Mouse (Mus musculus) urinary bladder, postnatal 25 days (tissue): ENCODE measurements around the gene Gucy2c.

Experiments
- DNase-seq: peaks from one replicate; pipeline ENCODE4 v3.0.0; 2022; ENCODE audit warnings: low spot score

The Gucy2c gene

GRCm38 (mm10) chr6:136660831-136661705 is 120.5 kb downstream of the Gucy2c start:
- no peak for DNase-seq

DNA sequence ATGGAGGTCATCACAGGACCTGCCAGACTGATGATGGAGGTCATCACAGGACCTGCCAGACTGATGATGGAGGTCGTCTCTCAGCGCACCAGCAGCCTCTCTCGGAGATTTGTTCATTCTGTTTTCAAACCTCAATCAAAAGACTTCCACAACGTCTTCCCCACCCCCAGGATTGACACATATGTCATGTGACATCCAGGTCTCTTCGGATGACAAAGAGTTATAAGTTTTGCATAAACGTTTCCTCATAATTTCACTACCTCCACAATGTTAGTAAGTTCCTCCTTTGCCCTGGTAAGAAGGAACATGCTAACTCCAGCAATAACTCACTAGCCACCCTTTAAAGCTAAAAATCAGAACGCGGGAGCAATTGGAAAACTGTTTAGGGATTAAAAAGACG is 122.3 kb downstream of the Gucy2c start:
- DNase-seq, result no peak

- DNase-seq, result no peak
These were observed 123.3 kb downstream of the Gucy2c start for GRCm38 (mm10) chr6:136658303-136658702.

DNA sequence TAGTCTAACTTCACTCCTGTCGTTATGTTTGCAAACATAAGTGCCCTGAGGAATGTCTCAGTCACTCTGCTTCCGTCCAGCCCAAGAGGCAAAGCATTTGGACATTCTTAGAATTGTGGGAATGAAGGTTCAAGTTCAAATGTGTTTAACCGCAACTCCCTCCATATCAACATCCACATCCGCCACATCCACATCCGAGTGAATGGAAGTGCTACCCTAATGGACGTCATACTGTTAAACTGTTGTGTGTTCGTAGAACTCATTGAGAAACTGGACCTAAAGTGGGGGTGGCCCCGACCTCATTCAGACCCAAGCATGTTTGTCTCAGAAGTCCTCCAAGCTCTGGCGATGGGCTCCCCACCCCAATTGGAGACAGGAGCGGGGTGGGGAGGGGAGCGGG is 125.8 kb downstream of the Gucy2c start:
- DNase-seq, result no peak

DNA sequence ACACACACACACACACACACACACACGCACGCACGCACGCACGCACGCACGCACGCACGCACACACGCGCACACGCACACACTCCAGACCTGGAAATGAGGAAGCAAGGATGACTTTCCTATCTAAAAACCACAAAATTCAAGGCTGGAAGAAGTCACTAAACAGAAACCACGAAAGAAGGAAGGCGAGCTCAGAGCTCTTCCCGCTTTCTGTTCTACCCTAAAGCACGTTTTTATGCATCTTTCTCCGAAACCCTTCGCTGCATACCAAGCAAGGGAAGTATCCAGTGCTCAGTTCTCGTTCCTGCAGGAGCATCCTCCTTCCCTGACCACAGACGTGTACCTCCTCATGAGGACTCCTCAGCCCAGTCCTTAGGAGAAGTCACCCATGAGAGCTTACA is 127.1 kb downstream of the Gucy2c start:
- DNase-seq, result no peak

GRCm38 (mm10) chr6:136653331-136653730 is 128.2 kb downstream of the Gucy2c start:
- no peak for DNase-seq

DNA sequence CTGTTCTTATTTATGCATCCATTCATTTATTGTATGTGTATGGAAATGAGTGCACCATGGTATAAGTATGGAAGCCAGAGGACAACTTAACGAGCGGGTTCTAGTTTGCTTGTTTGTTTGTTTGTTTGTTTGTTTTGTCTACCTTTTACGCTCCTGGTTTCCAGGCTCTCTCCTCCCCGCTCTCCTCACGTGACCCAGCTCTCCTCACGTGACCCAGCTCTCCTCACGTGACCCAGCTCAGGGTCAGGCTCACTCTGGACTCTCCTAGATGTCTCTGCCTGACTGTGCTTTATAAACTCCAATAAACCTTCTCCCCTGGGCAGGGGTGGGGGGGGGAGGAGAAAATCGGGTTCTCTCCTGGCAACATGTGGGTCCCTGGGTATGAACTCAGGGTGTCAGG is 130.9 kb downstream of the Gucy2c start:
- DNase-seq, result no peak

- no peak for DNase-seq
These were observed 134.1 kb downstream of the Gucy2c start for GRCm38 (mm10) chr6:136647455-136647861.
